Mouse (Mus musculus): ENCODE measurements at regions not wholly inside any gene's neighbourhood (a gene's known extent, or its start where the extent isn't known, plus 50 kb on each side); places are given as distances from the start of the nearest gene placed in this dataset.

- TF ChIP-seq CTCF (IDR thresholded peaks at IDR 0.05; ENCODE audit: low read depth) (no peak), EP300 (IDR thresholded peaks at IDR 0.05; ENCODE audit: low read depth) (no peak)
These were observed 417.3 kb downstream of the Tmem161b start for GRCm38 (mm10) chr13:84639087-84640022.

Data from liver, postnatal 0 days (tissue).